8 mouse cellular contexts compared by ENCODE assay signal in the genomic region with DNA sequence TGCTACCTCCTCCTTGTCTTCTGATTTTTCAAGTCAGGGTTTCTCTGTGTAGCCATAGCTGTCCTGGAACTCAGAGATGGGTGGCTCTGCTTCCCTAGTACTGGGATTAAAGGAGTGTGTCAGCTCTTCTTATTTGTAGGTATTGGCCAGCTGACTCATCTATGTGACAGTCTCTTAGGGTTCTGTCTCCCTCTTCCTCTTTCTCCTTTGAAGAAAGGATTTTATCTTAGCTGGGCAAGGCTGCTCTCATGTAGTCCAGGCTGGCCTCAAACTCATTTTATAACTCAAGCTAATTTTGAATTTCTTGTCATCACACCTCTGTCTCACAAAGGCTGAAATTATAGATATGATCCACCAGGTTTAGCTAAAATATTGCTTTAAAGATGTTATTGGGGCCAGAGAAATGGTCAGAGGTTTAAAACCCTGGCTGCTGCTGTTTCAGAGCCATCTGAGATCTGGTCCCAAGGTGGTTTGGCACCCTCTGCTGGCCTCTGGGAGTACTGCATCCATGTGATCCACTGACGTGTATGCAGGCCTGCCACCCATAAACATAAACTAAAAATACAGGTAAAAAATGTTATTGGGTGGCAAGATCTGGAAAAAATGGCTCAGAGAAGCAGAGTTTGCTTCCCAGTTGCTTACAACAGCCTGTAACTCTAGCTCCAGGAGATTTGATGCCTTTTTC. TPM values are rescaled to one million over a fixed set of nuclear protein-coding genes. Genes with fewer than 3 reads are reported as not detected.
DNase-seq lines count a peak whose midpoint lies in the region; ATAC-seq lines count a peak whose summit lies in the region.

No protein-coding gene starts in this region.

- no peaks in the 10 kb centered on the region for H3K36me3 ChIP-seq in liver, embryonic 13.5 days
- no peaks in the 10 kb centered on the region for H3K36me3 ChIP-seq in neural tube, embryonic 14.5 days (ENCODE audit: control insufficient read depth, insufficient read depth, low read length)

- H3K4me1 ChIP-seq in liver, embryonic 13.5 days (replicated peaks), result peaks cover 4% of the 10 kb centered on the region; the same call in 1 of the 2 replicates
- H3K4me1 ChIP-seq in neural tube, embryonic 14.5 days (ENCODE audit: control insufficient read depth, insufficient read depth, low read length), result no peaks in the 10 kb centered on the region

- H3K4me2 ChIP-seq in liver, embryonic 13.5 days, result no peak overlapping the region
- H3K4me2 ChIP-seq in neural tube, embryonic 14.5 days (ENCODE audit: low read depth, low read length), result no peak overlapping the region

- WGBS in liver, embryonic 13.5 days (ENCODE audit: insufficient replicate concordance), result 0% methylated on average over 1 of the region's 1 CpGs
- 14% methylated on average over 1 of the region's 1 CpGs for WGBS in neural tube, embryonic 14.5 days

- DNase-seq in A20 (ENCODE audit: low read depth, low spot score) (peak; percentile 75), adipocyte (ENCODE audit: low spot score) (peak; percentile 93)
- DNase-seq in gastrocnemius, postnatal 25 days, result peak; percentile 49
- DNase-seq in kidney, postnatal 14 days, result peak; percentile 85
- peak; percentile 72 for DNase-seq in liver, embryonic 13.5 days
- DNase-seq in testis, postnatal 14 days (ENCODE audit: low spot score), result peak; percentile 49

- H3K9ac ChIP-seq in liver, embryonic 13.5 days, result no peak overlapping the region
- no peak overlapping the region for H3K9ac ChIP-seq in neural tube, embryonic 14.5 days (replicated peaks; ENCODE audit: low read depth, low read length)

- peak overlapping the region; percentile 23; the same call in 1 of the 2 replicates for H3K27ac ChIP-seq in liver, embryonic 13.5 days
- H3K27ac ChIP-seq in neural tube, embryonic 14.5 days (ENCODE audit: low read depth, low read length), result no peak overlapping the region

- H3K4me3 ChIP-seq in liver, embryonic 13.5 days (replicated peaks), result no peak overlapping the region
- H3K4me3 ChIP-seq in neural tube, embryonic 14.5 days (ENCODE audit: low read depth, low read length), result no peak overlapping the region

- ATAC-seq in common myeloid progenitor, adult 5-6 weeks (replicated peaks; ENCODE audit: low read depth, poor library complexity, severe bottlenecking), result peak; percentile 93
- ATAC-seq in liver, embryonic 13.5 days (ENCODE audit: low read depth), result peak; percentile 77; the same call in 1 of the 2 replicates
- ATAC-seq in neural tube, embryonic 14.5 days (ENCODE audit: low read depth), result peak; percentile 71; the same call in 1 of the 2 replicates

- no peaks in the 10 kb centered on the region for H3K9me3 ChIP-seq in liver, embryonic 13.5 days (replicated peaks)
- no peaks in the 10 kb centered on the region; the same call in 1 of the 2 replicates for H3K9me3 ChIP-seq in neural tube, embryonic 14.5 days (ENCODE audit: control insufficient read depth, low read length)

- H3K27me3 ChIP-seq in liver, embryonic 13.5 days, result no peaks in the 10 kb centered on the region
- no peaks in the 10 kb centered on the region for H3K27me3 ChIP-seq in neural tube, embryonic 14.5 days (ENCODE audit: control insufficient read depth, insufficient read depth, low read length)

RNA-seq across cellular contexts. Expression of a gene that starts 26.8 kb away (rescaled TPM):
- 33.2 and 46.5 TPM in 2 replicates for total RNA-seq in common myeloid progenitor, adult 5-6 weeks (2017)
- total RNA-seq in gastrocnemius, postnatal 25 days (2021), result 10 to 100 TPM; 83.6 to 84.7 TPM
- polyA plus RNA-seq in liver, embryonic 13.5 days (2015; fragmentation: Nextera tagmentation; extraction: Ambion mirVana), result 43.1 and 46.6 TPM in 2 replicates
- 334 and 400 TPM in 2 replicates for polyA plus RNA-seq in neural tube, embryonic 14.5 days (2014; fragmentation: Nextera tagmentation; extraction: Ambion mirVana)
